In genomic region chr11:16897681-16898080, GRCm38 (mm10) we compare ENCODE assay signal across 25 mouse cellular contexts. TPM values are rescaled to one million over a fixed set of nuclear protein-coding genes. Genes with fewer than 3 reads are reported as not detected.
DNase-seq lines count a peak whose midpoint lies in the region; ATAC-seq and TF ChIP-seq lines count a peak whose summit lies in the region.
"Had no signal": no experiment of that assay in that cellular context is flagged by ENCODE, and none has a peak within 500 bp of the region (broad histone marks: within the 10 kb centered on the region; RNA-seq: fewer than 3 reads in every experiment).

No protein-coding gene starts in this region.

- no peak overlapping the region for H3K4me2 ChIP-seq in embryonic facial prominence, embryonic 14.5 days (ENCODE audit: low read depth, low read length)
- H3K4me2 ChIP-seq: embryonic facial prominence, embryonic 13.5 days; forebrain, embryonic 12.5 days had no signal

- no peaks in the 10 kb centered on the region for H3K27me3 ChIP-seq in embryonic facial prominence, embryonic 14.5 days (replicated peaks; ENCODE audit: control insufficient read depth, insufficient read depth, low read length)
- no peaks in the 10 kb centered on the region for H3K27me3 ChIP-seq in embryonic facial prominence, embryonic 10.5 days (replicated peaks; ENCODE audit: low read depth, poor library complexity, severe bottlenecking)
- H3K27me3 ChIP-seq in Patski: no peaks in the 10 kb centered on the region
- H3K27me3 ChIP-seq: CH12.LX; embryonic facial prominence, embryonic 13.5 days; forebrain, embryonic 12.5 days had no signal

- H3K9me3 ChIP-seq in embryonic facial prominence, embryonic 14.5 days (ENCODE audit: control insufficient read depth, low read length): no peaks in the 10 kb centered on the region
- H3K9me3 ChIP-seq in embryonic facial prominence, embryonic 10.5 days: no peaks in the 10 kb centered on the region
- H3K9me3 ChIP-seq: embryonic facial prominence, embryonic 13.5 days; forebrain, embryonic 10.5 days; forebrain, embryonic 12.5 days; G1E had no signal

- CTCF ChIA-PET in Patski (lab: Charles Lee): no interaction called here

- H3K27ac ChIP-seq in embryonic facial prominence, embryonic 14.5 days (replicated peaks; ENCODE audit: low read depth, low read length): no peak overlapping the region
- no peak overlapping the region for H3K27ac ChIP-seq in embryonic facial prominence, embryonic 10.5 days (replicated peaks)
- peak overlapping the region; percentile 98 for H3K27ac ChIP-seq in embryonic fibroblast, embryonic 13.5 days (ENCODE audit: insufficient read depth, low read length)
- H3K27ac ChIP-seq: embryonic facial prominence, embryonic 13.5 days; forebrain, embryonic 10.5 days; forebrain, embryonic 12.5 days had no signal

- peak; percentile 51 for DNase-seq in embryonic facial prominence, embryonic 14.5 days (ENCODE audit: low spot score)
- DNase-seq in embryonic facial prominence, embryonic 10.5 days (ENCODE audit: low spot score): no peak
- peak; percentile 89 for DNase-seq in Muller cell, postnatal 12 days (ENCODE audit: inconsistent ontology term)
- peak; percentile 54 for DNase-seq in Patski (ENCODE audit: low read depth, low spot score)
- no peak for DNase-seq in thymus, postnatal 10 days (ENCODE audit: low spot score in 2 of 2)
- no peak for DNase-seq in cerebellum, postnatal 36 days
- DNase-seq in lung, postnatal 25 days (ENCODE audit: low spot score): no peak
- DNase-seq: adrenal gland, adult 8-10 months; adrenal gland, postnatal 14 days; B cell, adult 2 months; cerebellum, adult 11 months; cerebellum, adult 18-20 months; cerebellum, adult 8-10 months; cerebellum, adult 9-11 months; cerebellum, postnatal 14 days had no signal

- ATAC-seq in embryonic facial prominence, embryonic 14.5 days (ENCODE audit: low read depth): no peak
- ATAC-seq in Patski: peak; percentile 66
- ATAC-seq: CD4-positive, CD25-positive, alpha-beta regulatory T cell, adult 4 months; forebrain, embryonic 14.5 days; forebrain, embryonic 16.5 days had no signal

- 54% methylated on average over 2 of the region's 2 CpGs for WGBS in embryonic facial prominence, embryonic 14.5 days
- WGBS in embryonic facial prominence, embryonic 10.5 days: 85% methylated on average over 2 of the region's 2 CpGs

- H3K36me3 ChIP-seq in embryonic facial prominence, embryonic 14.5 days (ENCODE audit: control insufficient read depth, insufficient read depth, low read length): 0 out of 2 replicates have a peak, but pooled peaks cover 17% of the 10 kb centered on the region
- no peaks in the 10 kb centered on the region for H3K36me3 ChIP-seq in embryonic facial prominence, embryonic 10.5 days (replicated peaks)
- H3K36me3 ChIP-seq: forebrain, embryonic 10.5 days; forebrain, embryonic 12.5 days; G1E had no signal

- peaks cover 27% of the 10 kb centered on the region for H3K4me1 ChIP-seq in embryonic facial prominence, embryonic 14.5 days (ENCODE audit: control insufficient read depth, insufficient read depth, low read length)
- H3K4me1 ChIP-seq in embryonic facial prominence, embryonic 10.5 days: peaks cover 19% of the 10 kb centered on the region
- peaks cover 12% of the 10 kb centered on the region for H3K4me1 ChIP-seq in embryonic fibroblast, embryonic 13.5 days (ENCODE audit: control insufficient read depth, insufficient read depth, low read length)
- H3K4me1 ChIP-seq: forebrain, embryonic 12.5 days had no signal

- in situ Hi-C loops in Patski (cut with MboI; ENCODE audit: low pct_unique_long_range_greater_than_20kb): loop anchor here (5.0 kb wide), 1 partner anchor 40 kb away; no protein-coding TSS in a partner anchor

- no peak overlapping the region for H3K9ac ChIP-seq in embryonic facial prominence, embryonic 14.5 days (ENCODE audit: low read depth, low read length)
- H3K9ac ChIP-seq: embryonic facial prominence, embryonic 13.5 days; forebrain, embryonic 12.5 days had no signal

- TF ChIP-seq POLR2A in embryonic fibroblast, embryonic 13.5 days (IDR thresholded peaks at IDR 0.05; ENCODE audit: low read depth, low read length): no peak

- no peak overlapping the region for H3K4me3 ChIP-seq in embryonic facial prominence, embryonic 14.5 days (ENCODE audit: low read depth, low read length)
- no peak overlapping the region for H3K4me3 ChIP-seq in embryonic facial prominence, embryonic 10.5 days
- no peak overlapping the region for H3K4me3 ChIP-seq in embryonic fibroblast, embryonic 13.5 days (ENCODE audit: insufficient read depth, low read length)
- H3K4me3 ChIP-seq: embryonic facial prominence, embryonic 13.5 days; erythroblast, embryonic 14.5 days; forebrain, embryonic 10.5 days; forebrain, embryonic 12.5 days had no signal

- TF ChIP-seq CTCF in Patski (IDR thresholded peaks at IDR 0.05): no peak
- no peak for TF ChIP-seq CTCF in embryonic fibroblast, embryonic 13.5 days (IDR thresholded peaks at IDR 0.05; ENCODE audit: borderline replicate concordance, insufficient read depth, low read length)

- POLR2A ChIA-PET in Patski (lab: Charles Lee): no interaction called here

RNA-seq across cellular contexts. Expression of gene Fbxo48, which starts 53.5 kb away (rescaled TPM):
- polyA plus RNA-seq in embryonic facial prominence, embryonic 14.5 days (2014; fragmentation: Nextera tagmentation; extraction: Ambion mirVana): 1.4 and 1.5 TPM in 2 replicates
- polyA plus RNA-seq in embryonic facial prominence, embryonic 10.5 days (2016; fragmentation: Nextera tagmentation; extraction: Ambion mirVana): 1.5 and 1.6 TPM in 2 replicates
- 2.5 TPM for polyA plus RNA-seq in Patski (2021)
- 3.4 and 5.4 TPM in 2 replicates for polyA plus RNA-seq in embryonic fibroblast, embryonic 13.5 days (2011; ENCODE audit: insufficient read length, low read depth, missing spikeins)

Comparison
In these comparisons a context has a peak if more than half of its experiments do, and no peak if none do; other contexts are left out.
1. DNase-seq: peak in embryonic facial prominence, embryonic 14.5 days (single experiment), Muller cell, postnatal 12 days (single experiment) and Patski (single experiment); none in embryonic facial prominence, embryonic 10.5 days (single experiment), thymus, postnatal 10 days (0 of 2), cerebellum, postnatal 36 days (0 of 2) and lung, postnatal 25 days (single experiment).